Mouse (Mus musculus) midbrain, postnatal 0 days (tissue): ENCODE measurements around the gene Gm6096. TPM values are rescaled to one million over a fixed set of nuclear protein-coding genes. Genes with fewer than 3 reads are reported as not detected.

Experiments
- ATAC-seq: fragments of 200-750 bp; cut with Nextera tagmentation; 2 replicates; pipeline ENCODE4 v1.8.0; 2017; ENCODE audit warnings: moderate number of reproducible peaks, mild to moderate bottlenecking, moderate TSS enrichment, moderate library complexity; ENCODE audit not compliant: low FRiP score
- DNase-seq: peaks from one replicate; pipeline ENCODE4 v3.0.0-alpha.2; 2015; ENCODE audit warnings: low spot score
- H3K27ac ChIP-seq: fragments of 300-500 bp; sonication (generic); 2 replicates; pipeline ENCODE4 v1.5.1; 2014; ENCODE audit warnings: low read depth, mild to moderate bottlenecking, low read length, mixed read lengths
- H3K27me3 ChIP-seq: fragments of 300-500 bp; sonication (generic); 2 replicates; pipeline ENCODE4 v1.6.1; 2014; ENCODE audit warnings: low read length, control low read depth, mixed read lengths; ENCODE audit not compliant: insufficient read depth
- H3K36me3 ChIP-seq: fragments of 300-500 bp; sonication (generic); 2 replicates; pipeline ENCODE4 v1.6.1; 2014; ENCODE audit warnings: low read length, control low read depth, mixed read lengths; ENCODE audit not compliant: insufficient read depth
- H3K4me1 ChIP-seq: fragments of 300-500 bp; sonication (generic); 2 replicates; pipeline ENCODE4 v1.6.1; 2014; ENCODE audit warnings: mild to moderate bottlenecking, control low read depth, antibody characterized with exemption, low read length, mixed read lengths; ENCODE audit not compliant: insufficient read depth
- H3K4me2 ChIP-seq: fragments of 300-500 bp; sonication (generic); 2 replicates; pipeline ENCODE4 v1.6.1; 2014; ENCODE audit warnings: low read depth, mild to moderate bottlenecking, low read length, mixed read lengths; ENCODE audit not compliant: poor library complexity, severe bottlenecking
- H3K4me3 ChIP-seq: fragments of 300-500 bp; sonication (generic); 2 replicates; pipeline ENCODE4 v1.5.1; 2014; ENCODE audit warnings: low read depth, mild to moderate bottlenecking, low read length, moderate library complexity
- H3K9ac ChIP-seq: fragments of 300-500 bp; sonication (generic); replicated peaks from 2 replicates; pipeline ENCODE4 v1.6.1; 2014; ENCODE audit warnings: mild to moderate bottlenecking, low read length, moderate library complexity, mixed read lengths; ENCODE audit not compliant: poor library complexity, severe bottlenecking
- H3K9me3 ChIP-seq: fragments of 300-500 bp; sonication (generic); 2 replicates; pipeline ENCODE4 v1.6.1; 2016; ENCODE audit warnings: low read length, control low read depth
- CTCF ChIP-seq: IDR thresholded peaks from 2 replicates; pipeline ENCODE4 v1.5.1; 2016; ENCODE audit warnings: antibody characterized with exemption, mild to moderate bottlenecking
- WGBS: fragments of 180-500 bp; shearing (Covaris S2); extraction: QIAGEN DNeasy Blood & Tissue Kit; methylation state at CpG from one replicate; pipeline ENCODE4 v1.1.7; 2014; 5-methylcytosine and 5-hydroxymethylcytosine counted together
- polyA plus RNA-seq: library from polyadenylated mRNA; unstranded; fragments of >200 nt; fragmentation: Nextera tagmentation; extraction: Ambion mirVana; gene quantifications from 2 replicates; pipeline ENCODE4 v1.2.1, GENCODE M21; 2015
- total RNA-seq: library from RNA; depleted of rRNA; stranded (reverse); fragments of >200 nt; gene quantifications from 2 replicates; pipeline ENCODE4 v1.2.3, GENCODE M21; 2014

The Gm6096 gene
- total and polyA plus RNA-seq, 2 experiments from 2014 or later, result not detected

GRCm38 (mm10) chr7:34226086-34226485 lies 24.8 kb upstream of the Gm6096 start:
- Histone ChIP-seq H3K27me3 (no peaks in the 10 kb centered on the region), H3K9ac (no peak overlapping the region), H3K36me3 (peaks cover 45% of the 10 kb centered on the region), H3K4me3 (no peak overlapping the region), H3K4me2 (no peak overlapping the region), H3K4me1 (peaks cover 9% of the 10 kb centered on the region; the same call in 1 of the 2 replicates), H3K27ac (no peak overlapping the region), H3K9me3 (no peaks in the 10 kb centered on the region)
- DNase-seq, result no peak
- WGBS, result 81% methylated on average over 8 of the region's 8 CpGs
- TF ChIP-seq CTCF, result no peak
- ATAC-seq, result no peak

GRCm38 (mm10) chr7:34226846-34227245 lies 24.0 kb upstream of the Gm6096 start:
- peak; percentile 15; the same call in 1 of the 2 replicates for TF ChIP-seq CTCF
- ATAC-seq (no peak), DNase-seq (no peak)
- Histone ChIP-seq H3K36me3 (peaks cover 37% of the 10 kb centered on the region), H3K9me3 (no peaks in the 10 kb centered on the region), H3K9ac (no peak overlapping the region), H3K27me3 (no peaks in the 10 kb centered on the region), H3K4me2 (no peak overlapping the region), H3K4me3 (no peak overlapping the region), H3K4me1 (peaks cover 9% of the 10 kb centered on the region; the same call in 1 of the 2 replicates), H3K27ac (no peak overlapping the region)
- WGBS, result 90% methylated on average over 12 of the region's 12 CpGs

GRCm38 (mm10) chr7:34228641-34229040 lies 22.2 kb upstream of the Gm6096 start:
- ATAC-seq, result no peak
- WGBS, result 63% methylated on average over 9 of the region's 9 CpGs
- TF ChIP-seq CTCF, result no peak
- Histone ChIP-seq H3K36me3 (peaks cover 25% of the 10 kb centered on the region), H3K27me3 (no peaks in the 10 kb centered on the region), H3K9ac (0 out of 2 replicates have a peak overlapping the region, but pooled peaks have one; percentile 70), H3K27ac (no peak overlapping the region), H3K4me1 (peaks cover 9% of the 10 kb centered on the region; the same call in 1 of the 2 replicates), H3K4me2 (peak overlapping the region; percentile 84), H3K4me3 (peak overlapping the region; percentile 72), H3K9me3 (no peaks in the 10 kb centered on the region)
- no peak for DNase-seq

GRCm38 (mm10) chr7:34229153-34229552 lies 21.7 kb upstream of the Gm6096 start:
- Histone ChIP-seq H3K4me3 (peak overlapping the region; percentile 72), H3K9ac (peak overlapping the region; percentile 70), H3K36me3 (peaks cover 22% of the 10 kb centered on the region), H3K27ac (no peak overlapping the region; the same call in 1 of the 2 replicates), H3K27me3 (no peaks in the 10 kb centered on the region), H3K9me3 (no peaks in the 10 kb centered on the region), H3K4me1 (peaks cover 9% of the 10 kb centered on the region; the same call in 1 of the 2 replicates), H3K4me2 (peak overlapping the region; percentile 84)
- TF ChIP-seq CTCF, result no peak
- DNase-seq, result no peak
- ATAC-seq, result no peak
- 9% methylated on average over 5 of the region's 5 CpGs for WGBS

GRCm38 (mm10) chr7:34229691-34230111 lies 21.1 kb upstream of the Gm6096 start:
- Histone ChIP-seq H3K9me3 (no peaks in the 10 kb centered on the region), H3K4me2 (peak overlapping the region; percentile 84), H3K27ac (peak overlapping the region; percentile 69), H3K4me3 (peak overlapping the region; percentile 72), H3K27me3 (no peaks in the 10 kb centered on the region), H3K36me3 (peaks cover 22% of the 10 kb centered on the region), H3K4me1 (peaks cover 9% of the 10 kb centered on the region; the same call in 1 of the 2 replicates), H3K9ac (peak overlapping the region; percentile 70)
- ATAC-seq (peak; percentile 9; the same call in 1 of the 2 replicates), DNase-seq (peak; percentile 69)
- no peak for TF ChIP-seq CTCF
- 0% methylated on average over 16 of the region's 19 CpGs for WGBS

- Histone ChIP-seq H3K4me3 (peak within 1 kb of the TSS; percentile 72), H3K27me3 (no peaks in the 10 kb centered on the region), H3K9me3 (no peaks in the 10 kb centered on the region), H3K4me1 (peaks cover 9% of the 10 kb centered on the region; the same call in 1 of the 2 replicates), H3K9ac (peak within 1 kb of the TSS; percentile 70), H3K27ac (peak within 1 kb of the TSS; percentile 69), H3K4me2 (peak within 1 kb of the TSS; percentile 84), H3K36me3 (peaks cover 22% of the 10 kb centered on the region)
- TF ChIP-seq CTCF, result peak; percentile 52
- ATAC-seq (peak; percentile 36), DNase-seq (peak; percentile 90)
- WGBS, result 0% methylated on average over 37 of the region's 39 CpGs
Observed at GRCm38 (mm10) chr7:34230116-34230515, 20.7 kb upstream of the Gm6096 start, which contains the start of gene Gpi1. Gene Gpi1 (minus strand): TSS chr7:34230336.
